Mouse (Mus musculus): ENCODE measurements at regions not wholly inside any gene's neighbourhood (a gene's known extent, or its start where the extent isn't known, plus 50 kb on each side); places are given as distances from the start of the nearest gene placed in this dataset.

DNA sequence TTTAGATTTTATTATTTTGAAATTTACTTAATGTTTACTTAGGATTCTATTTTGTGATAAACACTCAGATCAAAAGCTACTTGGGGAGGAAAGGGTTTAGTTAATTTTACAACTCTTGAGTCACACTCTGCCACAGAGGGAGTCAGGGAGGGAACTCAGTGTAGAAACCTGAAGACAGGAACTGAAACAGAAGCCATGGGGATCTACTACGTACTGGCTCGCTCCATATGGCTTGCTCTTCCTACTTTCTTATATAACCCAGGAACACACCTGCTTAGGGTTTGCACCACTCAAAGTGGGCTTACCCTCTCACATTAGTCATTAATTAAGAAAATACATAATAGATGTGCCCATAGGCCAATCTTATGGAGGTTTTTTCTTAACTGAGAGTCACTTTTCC, 54.8 kb upstream of the Shisa3 start:
- TF ChIP-seq NANOG (IDR thresholded peaks at IDR 0.05; ENCODE audit: borderline replicate concordance, low read length) (no peak), POU5F1 (IDR thresholded peaks at IDR 0.05; ENCODE audit: borderline replicate concordance, low read length) (no peak), CTCF (conservative IDR thresholded peaks at IDR 0.05; ENCODE audit: low read length) (no peak)
- H3K36me3 ChIP-seq (ENCODE audit: insufficient read depth, low read length) = no peaks in the 10 kb centered on the region
- no peaks in the 10 kb centered on the region for H3K9me3 ChIP-seq (ENCODE audit: low read length)
- no peaks in the 10 kb centered on the region for H3K4me1 ChIP-seq (replicated peaks; ENCODE audit: low read depth, low read length)
- H3K4me3 ChIP-seq (replicated peaks; ENCODE audit: low read length) = no peak overlapping the region
- no peaks in the 10 kb centered on the region for H3K27me3 ChIP-seq (ENCODE audit: insufficient read depth, low read length)

Measured in E14TG2a.4 (cell line).